Mouse (Mus musculus) limb, embryonic 14.5 days (tissue): Measurements from ENCODE around the gene Iba57. TPM values are rescaled to one million over a fixed set of nuclear protein-coding genes. Genes with fewer than 3 reads are reported as not detected.

Experiments used
- ATAC-seq: fragments of 200-750 bp; cut with Nextera tagmentation; 2 replicates; pipeline ENCODE4 v1.8.0; 2017; ENCODE audit warnings: low read depth, moderate number of reproducible peaks, moderate TSS enrichment; ENCODE audit not compliant: low FRiP score
- DNase-seq: peaks from one replicate; pipeline ENCODE4 v3.0.0-alpha.2; 2015; ENCODE audit warnings: low spot score
- H3K27ac ChIP-seq: fragments of 300-500 bp; sonication (generic); replicated peaks from 2 replicates; pipeline ENCODE4 v1.5.1; 2014; ENCODE audit warnings: low read depth, mild to moderate bottlenecking, low read length, moderate library complexity, mixed read lengths
- H3K27me3 ChIP-seq: fragments of 300-500 bp; sonication (generic); 2 replicates; pipeline ENCODE4 v1.6.1; 2014; ENCODE audit warnings: low read length, mixed read lengths; ENCODE audit not compliant: control insufficient read depth, insufficient read depth
- H3K36me3 ChIP-seq: fragments of 300-500 bp; sonication (generic); 2 replicates; pipeline ENCODE4 v1.6.1; 2014; ENCODE audit warnings: mild to moderate bottlenecking, low read length, moderate library complexity, mixed read lengths; ENCODE audit not compliant: control insufficient read depth, insufficient read depth
- H3K4me1 ChIP-seq: fragments of 300-500 bp; sonication (generic); 2 replicates; pipeline ENCODE4 v1.6.1; 2014; ENCODE audit warnings: antibody characterized with exemption, low read length, mixed read lengths; ENCODE audit not compliant: control insufficient read depth, insufficient read depth
- H3K4me2 ChIP-seq: fragments of 300-500 bp; sonication (generic); replicated peaks from 2 replicates; pipeline ENCODE4 v1.6.1; 2014; ENCODE audit warnings: low read depth, mild to moderate bottlenecking, low read length, moderate library complexity; ENCODE audit not compliant: severe bottlenecking
- H3K4me3 ChIP-seq: fragments of 300-500 bp; sonication (generic); replicated peaks from 2 replicates; pipeline ENCODE4 v1.5.1; 2014; ENCODE audit warnings: low read length
- H3K9ac ChIP-seq: fragments of 300-500 bp; sonication (generic); 2 replicates; pipeline ENCODE4 v1.6.1; 2014; ENCODE audit warnings: mild to moderate bottlenecking, low read depth, low read length, moderate library complexity; ENCODE audit not compliant: severe bottlenecking
- H3K9me3 ChIP-seq: fragments of 300-500 bp; sonication (generic); 2 replicates; pipeline ENCODE4 v1.6.1; 2016; ENCODE audit warnings: low read length; ENCODE audit not compliant: control insufficient read depth
- POLR2A ChIP-seq: fragments of 200-500 bp; IDR thresholded peaks from 2 replicates; pipeline ENCODE4 v1.8.0; 2012; ENCODE audit warnings: inconsistent platforms, mild to moderate bottlenecking, moderate library complexity, borderline replicate concordance; ENCODE audit not compliant: insufficient read depth, insufficient read length; ENCODE audit errors: extremely low read depth
- WGBS: fragments of 180-500 bp; shearing (Covaris S2); extraction: QIAGEN DNeasy Blood & Tissue Kit; methylation state at CpG from one replicate; pipeline ENCODE4 v1.1.7; 2014; 5-methylcytosine and 5-hydroxymethylcytosine counted together
- polyA plus RNA-seq, 2 experiments: library from polyadenylated mRNA; depleted of rRNA in 1 of 2; stranded (reverse) in 1 of 2; unstranded in 1 of 2; fragments of >200 nt; fragmentation: Nextera tagmentation in 1 of 2; extraction: Ambion mirVana in 1 of 2; gene quantifications; 2 replicates each; pipeline versions ENCODE4 v1.2.1 to v1.2.3; 2012 to 2014

Iba57 gene
- polyA plus RNA-seq, 2 experiments: 2.4 to 4.0 TPM

- no peak overlapping the region for H3K27ac ChIP-seq
- H3K9me3 ChIP-seq: no peaks in the 10 kb centered on the region
- no peak for TF ChIP-seq POLR2A
- no peak overlapping the region for H3K4me3 ChIP-seq
- H3K27me3 ChIP-seq: peaks cover 41% of the 10 kb centered on the region
- 62% methylated on average over 18 of the region's 19 CpGs for WGBS
- H3K4me1 ChIP-seq: no peaks in the 10 kb centered on the region
- DNase-seq (no peak), ATAC-seq (peak; percentile 56)
- H3K9ac ChIP-seq: no peak overlapping the region
- no peak overlapping the region for H3K4me2 ChIP-seq
- no peaks in the 10 kb centered on the region for H3K36me3 ChIP-seq
Measured at GRCm38 (mm10) chr11:59138537-59139486, 24.7 kb downstream of the Iba57 start.

GRCm38 (mm10) chr11:59136994-59137706 is 26.4 kb downstream of the Iba57 start:
- H3K9me3 ChIP-seq: no peaks in the 10 kb centered on the region
- ATAC-seq (no peak), DNase-seq (no peak)
- no peak overlapping the region for H3K4me3 ChIP-seq
- H3K4me2 ChIP-seq: no peak overlapping the region
- H3K27me3 ChIP-seq: peaks cover 57% of the 10 kb centered on the region
- no peaks in the 10 kb centered on the region for H3K36me3 ChIP-seq
- H3K27ac ChIP-seq: no peak overlapping the region
- no peaks in the 10 kb centered on the region for H3K4me1 ChIP-seq
- H3K9ac ChIP-seq: no peak overlapping the region
- 74% methylated on average over 12 of the region's 12 CpGs for WGBS
- TF ChIP-seq POLR2A: no peak

GRCm38 (mm10) chr11:59135904-59136452 is 27.6 kb downstream of the Iba57 start, which contains the start of gene Obscn:
Gene Obscn (minus strand): TSS chr11:59136402.
- no peak within 1 kb of the TSS; the same call in 1 of the 2 replicates for H3K9ac ChIP-seq
- DNase-seq: no peak
- WGBS: 24% methylated on average over 41 of the region's 44 CpGs

GRCm38 (mm10) chr11:59135051-59135820 is 28.3 kb downstream of the Iba57 start:
- 7% methylated on average over 50 of the region's 55 CpGs for WGBS
- peak overlapping the region; percentile 35 for H3K4me2 ChIP-seq
- DNase-seq (no peak), ATAC-seq (no peak)
- H3K36me3 ChIP-seq: no peaks in the 10 kb centered on the region
- H3K4me3 ChIP-seq: peak overlapping the region; percentile 16
- H3K9me3 ChIP-seq: no peaks in the 10 kb centered on the region
- no peak overlapping the region for H3K9ac ChIP-seq
- peaks cover 57% of the 10 kb centered on the region for H3K27me3 ChIP-seq
- H3K4me1 ChIP-seq: no peaks in the 10 kb centered on the region
- H3K27ac ChIP-seq: no peak overlapping the region
- no peak for TF ChIP-seq POLR2A

More at GRCm38 (mm10) chr11:59135904-59136452, 27.6 kb downstream of the Iba57 start, which contains the start of gene Obscn:
- no peak within 1 kb of the TSS for H3K27ac ChIP-seq
- ATAC-seq: no peak
- H3K4me3 ChIP-seq: peak within 1 kb of the TSS; percentile 16
- no peak for TF ChIP-seq POLR2A
- no peaks in the 10 kb centered on the region for H3K9me3 ChIP-seq
- no peaks in the 10 kb centered on the region for H3K36me3 ChIP-seq
- H3K4me2 ChIP-seq: peak within 1 kb of the TSS; percentile 35
- no peaks in the 10 kb centered on the region for H3K4me1 ChIP-seq
- peaks cover 57% of the 10 kb centered on the region for H3K27me3 ChIP-seq
